Mouse (Mus musculus) mouse embryonic stem cell (cell line): ENCODE results near the gene Vmn1r75.

Experiments
- in situ Hi-C, 2 experiments: fragments of 300-500 bp; cut with MboI; formaldehyde crosslinking; loops; 1 replicate in 1 of 2; 3 replicates in 1 of 2; pipeline ENCODE4 v1.14.3; 2019 to 2020; ENCODE audit warnings: low sequenced_read_pairs in 2 of 2, low pct_unique_long_range_greater_than_20kb in 1 of 2, mixed read lengths in 1 of 2; ENCODE audit not compliant: unreplicated experiment in 1 of 2

Vmn1r75 gene

GRCm38 (mm10) chr7:11874330-11874729, at the start of gene Vmn1r75:
Vmn1r75 (plus strand) TSS chr7:11874630.
- in situ Hi-C loops: no loop called here

- in situ Hi-C loops: no loop called here
Observed at GRCm38 (mm10) chr7:11833680-11834079, 40.8 kb upstream of the Vmn1r75 start, which contains the start of gene Vmn1r74. Vmn1r74 (plus strand) TSS chr7:11833980.
